Mouse (Mus musculus): ENCODE measurements around the gene Fggy. TPM values are rescaled to one million over a fixed set of nuclear protein-coding genes. Genes with fewer than 3 reads are reported as not detected.

Fggy gene
- polyA plus RNA-seq, 1 experiment from 2014 or later = 6.8 TPM

DNA sequence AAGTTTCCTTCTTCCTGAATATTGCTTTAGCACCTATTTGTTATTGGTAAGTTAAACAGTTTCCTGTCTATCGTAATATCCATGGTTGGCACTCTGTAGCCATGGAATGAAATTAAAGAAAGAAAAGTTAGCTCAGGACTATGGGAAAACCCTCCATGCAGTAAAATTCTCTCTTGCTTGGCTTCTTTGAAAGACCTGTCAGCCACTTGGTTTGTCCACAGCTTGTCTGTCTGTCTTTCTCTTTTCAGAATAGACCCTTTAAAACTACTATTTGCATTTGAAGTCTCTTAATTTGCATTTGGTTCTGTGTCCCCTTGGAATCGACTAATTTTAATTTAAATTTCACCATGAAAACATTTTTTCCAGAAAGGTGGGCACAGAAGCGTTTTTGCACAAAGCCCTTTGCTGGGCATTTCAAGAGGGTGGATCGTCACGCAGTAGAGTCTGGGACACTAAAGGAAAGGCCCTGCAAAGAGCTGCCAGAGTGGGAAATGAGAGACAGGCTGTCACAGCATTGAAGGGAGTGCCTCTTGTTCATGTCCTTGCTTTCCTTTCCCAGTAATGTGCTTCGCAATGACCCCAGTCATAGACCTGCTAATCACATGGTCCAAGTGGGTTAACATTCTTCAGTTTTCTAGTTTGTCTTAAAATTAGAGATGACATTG lies 283.2 kb downstream of the Fggy start:
- H3K27ac ChIP-seq = no peak overlapping the region
- H3K9me3 ChIP-seq = no peaks in the 10 kb centered on the region
- no peak overlapping the region for H3K4me3 ChIP-seq
- H3K4me1 ChIP-seq = peaks cover 2% of the 10 kb centered on the region
- H3K36me3 ChIP-seq (replicated peaks) = no peaks in the 10 kb centered on the region
- no peak for DNase-seq (ENCODE audit: extremely low spot score, low spot score)
- H3K27me3 ChIP-seq (ENCODE audit: poor library complexity, severe bottlenecking) = no peaks in the 10 kb centered on the region
- WGBS = 88% methylated on average over 6 of the region's 6 CpGs

DNA sequence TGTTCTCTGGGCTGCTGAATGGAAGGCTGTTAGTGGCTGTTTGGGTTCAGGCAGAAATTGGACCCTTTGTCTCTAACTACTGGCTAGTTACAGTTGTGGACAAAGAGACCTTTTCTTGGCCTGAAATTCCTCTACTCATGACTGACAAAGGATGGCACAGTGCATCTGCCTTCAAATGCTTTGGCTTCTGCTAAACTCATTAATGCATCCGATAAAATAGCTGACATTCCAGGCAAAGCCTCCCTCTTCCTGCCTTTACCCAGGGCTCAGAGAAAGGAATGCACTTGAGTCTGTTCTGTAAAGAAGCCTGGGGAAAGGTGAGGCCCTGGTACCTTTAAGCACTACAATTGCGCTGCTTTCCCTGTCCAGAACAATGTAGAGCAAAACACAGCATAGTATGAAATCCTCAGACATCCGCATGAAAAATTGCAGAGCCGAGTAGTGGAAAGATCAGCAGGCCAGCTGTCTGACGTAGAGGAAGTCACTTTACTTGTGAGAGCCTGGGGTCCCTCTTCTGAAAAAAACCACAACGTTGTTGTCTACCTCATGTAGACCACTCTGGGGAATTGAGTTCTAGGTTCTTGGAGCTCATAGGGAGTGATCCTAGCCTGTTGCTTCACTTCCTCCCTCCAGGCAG lies 288.8 kb downstream of the Fggy start:
- WGBS = 63% methylated on average over 6 of the region's 6 CpGs
- Histone ChIP-seq H3K27ac (peak overlapping the region; percentile 61; the same call in 1 of the 2 replicates), H3K9me3 (no peaks in the 10 kb centered on the region), H3K27me3 (ENCODE audit: poor library complexity, severe bottlenecking) (no peaks in the 10 kb centered on the region), H3K4me1 (peaks cover 20% of the 10 kb centered on the region), H3K4me3 (no peak overlapping the region), H3K36me3 (replicated peaks) (no peaks in the 10 kb centered on the region)
- no peak for DNase-seq (ENCODE audit: extremely low spot score, low spot score)

DNA sequence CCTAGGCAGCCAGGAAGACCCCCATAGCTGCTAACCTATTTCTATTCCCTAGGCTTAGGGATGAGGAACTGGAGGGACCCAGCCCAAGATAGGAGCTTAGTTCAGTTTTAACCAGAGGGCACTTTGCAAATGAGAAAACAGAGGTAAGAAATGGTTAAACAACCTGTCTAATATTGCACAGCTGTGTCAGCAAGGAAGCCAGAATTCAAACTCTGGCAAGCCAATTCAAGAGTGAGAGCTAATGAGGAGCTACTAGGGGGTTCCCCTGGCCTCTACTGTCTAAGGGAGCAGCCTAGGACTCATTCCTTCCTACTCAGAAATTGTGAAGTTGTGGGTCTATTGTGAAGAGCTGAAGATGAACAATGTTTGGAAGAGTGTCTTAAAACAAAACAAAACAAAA lies 289.9 kb downstream of the Fggy start:
- DNase-seq (ENCODE audit: extremely low spot score, low spot score) = no peak
- Histone ChIP-seq H3K4me1 (peaks cover 20% of the 10 kb centered on the region), H3K4me3 (no peak overlapping the region), H3K36me3 (replicated peaks) (no peaks in the 10 kb centered on the region), H3K27me3 (ENCODE audit: poor library complexity, severe bottlenecking) (no peaks in the 10 kb centered on the region), H3K27ac (0 out of 2 replicates have a peak overlapping the region, but pooled peaks have one; percentile 20), H3K9me3 (no peaks in the 10 kb centered on the region)

GRCm38 (mm10) chr4:95847664-95848063 lies 290.4 kb downstream of the Fggy start:
- H3K4me1 ChIP-seq = peaks cover 20% of the 10 kb centered on the region
- no peak overlapping the region for H3K27ac ChIP-seq
- DNase-seq (ENCODE audit: extremely low spot score, low spot score) = no peak
- H3K9me3 ChIP-seq = no peaks in the 10 kb centered on the region
- H3K4me3 ChIP-seq = no peak overlapping the region
- H3K36me3 ChIP-seq (replicated peaks) = no peaks in the 10 kb centered on the region
- WGBS = 86% methylated on average over 3 of the region's 3 CpGs
- no peaks in the 10 kb centered on the region for H3K27me3 ChIP-seq (ENCODE audit: poor library complexity, severe bottlenecking)

- 87% methylated on average over 5 of the region's 5 CpGs for WGBS
- Histone ChIP-seq H3K27me3 (ENCODE audit: poor library complexity, severe bottlenecking) (no peaks in the 10 kb centered on the region), H3K9me3 (no peaks in the 10 kb centered on the region), H3K36me3 (replicated peaks) (no peaks in the 10 kb centered on the region), H3K4me1 (peaks cover 20% of the 10 kb centered on the region), H3K27ac (no peak overlapping the region), H3K4me3 (no peak overlapping the region)
- no peak for DNase-seq (ENCODE audit: extremely low spot score, low spot score)
These were observed 292.2 kb downstream of the Fggy start for GRCm38 (mm10) chr4:95849497-95849896.

DNA sequence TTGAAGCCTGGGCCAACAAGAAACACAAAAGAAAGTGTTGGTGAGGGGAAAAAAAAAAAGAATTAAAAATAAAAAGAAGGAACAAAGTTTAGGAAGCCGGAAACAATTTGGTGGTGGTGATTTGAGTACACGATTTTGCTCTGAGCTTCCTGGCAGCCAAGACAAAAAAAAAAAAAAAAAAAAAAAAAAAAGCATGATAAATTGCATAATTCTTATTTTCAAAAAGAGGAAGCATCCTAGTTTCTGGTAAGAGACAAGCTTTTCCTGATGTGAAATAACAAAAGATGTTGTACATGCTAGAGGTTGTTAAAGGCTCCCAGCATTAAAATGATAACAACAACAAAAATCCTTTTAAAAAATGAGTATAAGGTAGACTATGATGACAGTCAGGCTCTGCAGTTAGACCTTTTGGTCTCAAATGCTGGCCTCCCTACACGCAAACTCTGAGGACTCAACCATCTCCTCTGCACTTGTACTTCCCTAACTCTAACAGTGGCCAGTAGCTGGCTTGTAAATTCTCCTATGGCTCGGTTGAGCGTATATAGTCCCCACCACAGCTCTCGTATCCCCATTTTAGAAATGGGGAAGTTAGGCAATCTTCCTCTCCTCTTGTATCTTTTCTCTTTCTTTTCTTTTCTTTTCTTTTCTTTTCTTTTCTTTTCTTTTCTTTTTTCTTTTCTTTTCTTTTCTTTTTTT lies 292.9 kb downstream of the Fggy start:
- Histone ChIP-seq H3K4me3 (no peak overlapping the region), H3K27ac (no peak overlapping the region), H3K4me1 (peaks cover 20% of the 10 kb centered on the region), H3K27me3 (ENCODE audit: poor library complexity, severe bottlenecking) (no peaks in the 10 kb centered on the region), H3K36me3 (replicated peaks) (no peaks in the 10 kb centered on the region), H3K9me3 (no peaks in the 10 kb centered on the region)
- no peak for DNase-seq (ENCODE audit: extremely low spot score, low spot score)
- 92% methylated on average over 6 of the region's 6 CpGs for WGBS

DNA sequence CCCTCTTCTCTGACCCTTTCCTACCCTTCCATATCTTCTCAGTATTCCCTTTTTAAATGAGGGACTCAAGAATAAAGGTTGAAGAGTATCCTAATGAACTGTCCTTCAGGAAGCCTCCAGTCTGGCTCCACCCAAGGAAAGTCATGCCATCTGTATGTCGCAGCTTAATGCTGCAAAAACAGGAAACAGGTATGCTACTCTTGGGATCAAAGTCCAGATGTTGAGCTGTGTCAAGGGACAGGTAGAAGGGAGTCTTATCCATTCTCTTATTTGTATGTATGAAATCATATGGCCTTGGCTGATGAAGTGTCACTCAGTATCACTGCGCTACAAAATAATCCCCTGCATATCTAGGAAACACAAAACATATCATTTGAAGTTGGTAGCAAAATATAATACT lies 294.9 kb downstream of the Fggy start:
- no peaks in the 10 kb centered on the region for H3K27me3 ChIP-seq (ENCODE audit: poor library complexity, severe bottlenecking)
- H3K9me3 ChIP-seq = no peaks in the 10 kb centered on the region
- WGBS = 93% methylated on average over 2 of the region's 2 CpGs
- H3K27ac ChIP-seq = no peak overlapping the region
- no peak overlapping the region for H3K4me3 ChIP-seq
- peaks cover 1% of the 10 kb centered on the region for H3K4me1 ChIP-seq
- H3K36me3 ChIP-seq (replicated peaks) = no peaks in the 10 kb centered on the region
- no peak for DNase-seq (ENCODE audit: extremely low spot score, low spot score)

DNA sequence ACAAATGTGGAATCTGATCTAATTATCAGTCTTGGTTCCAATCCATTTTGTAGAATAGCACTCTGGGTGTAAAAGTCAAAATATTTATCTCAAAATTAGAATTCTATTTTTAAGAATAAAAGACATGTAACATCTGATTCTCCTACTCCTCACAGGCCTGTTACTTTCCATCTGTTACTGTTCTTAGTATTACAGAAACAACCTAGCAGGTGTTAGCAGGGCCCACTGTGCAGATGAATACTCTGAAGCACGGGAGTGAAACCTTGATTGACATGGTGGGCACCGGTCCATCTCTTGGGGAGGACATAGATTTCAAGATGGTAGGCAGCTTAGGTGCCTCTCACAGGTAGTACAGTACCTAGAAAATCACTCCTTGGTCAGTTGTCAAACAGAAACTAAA lies 298.7 kb downstream of the Fggy start:
- no peaks in the 10 kb centered on the region for H3K36me3 ChIP-seq (replicated peaks)
- no peaks in the 10 kb centered on the region for H3K9me3 ChIP-seq
- no peak overlapping the region for H3K4me3 ChIP-seq
- H3K27ac ChIP-seq = no peak overlapping the region
- WGBS = 91% methylated on average over 2 of the region's 2 CpGs
- peaks cover 6% of the 10 kb centered on the region; the same call in 1 of the 2 replicates for H3K4me1 ChIP-seq
- H3K27me3 ChIP-seq (ENCODE audit: poor library complexity, severe bottlenecking) = no peaks in the 10 kb centered on the region
- no peak for DNase-seq (ENCODE audit: extremely low spot score, low spot score)

GRCm38 (mm10) chr4:95860601-95861000 lies 303.3 kb downstream of the Fggy start:
- H3K4me1 ChIP-seq = peaks cover 16% of the 10 kb centered on the region
- H3K27ac ChIP-seq = no peak overlapping the region
- no peaks in the 10 kb centered on the region for H3K27me3 ChIP-seq (ENCODE audit: poor library complexity, severe bottlenecking)
- WGBS = 42% methylated on average over 3 of the region's 3 CpGs
- H3K4me3 ChIP-seq = no peak overlapping the region
- no peaks in the 10 kb centered on the region for H3K36me3 ChIP-seq (replicated peaks)
- no peaks in the 10 kb centered on the region for H3K9me3 ChIP-seq
- DNase-seq (ENCODE audit: extremely low spot score, low spot score) = no peak

DNA sequence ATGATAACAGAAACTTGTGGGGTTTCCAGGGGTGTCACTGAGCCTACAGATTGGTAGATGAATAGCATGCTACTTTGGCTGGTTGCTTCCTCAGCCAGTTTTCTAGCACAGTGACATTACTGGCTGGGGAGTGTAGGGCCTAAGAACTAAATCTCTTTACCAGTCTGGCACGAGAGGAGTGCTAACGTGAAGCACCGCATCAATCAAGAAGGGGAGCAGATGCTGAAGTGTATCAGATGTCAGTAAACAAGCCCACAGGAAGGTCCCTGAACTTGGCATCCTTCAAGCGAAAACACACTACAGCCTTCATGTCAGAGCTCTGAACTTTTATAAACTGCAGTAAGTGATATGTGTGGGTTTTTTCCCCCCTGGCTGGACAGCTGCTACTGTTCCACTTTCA lies 303.8 kb downstream of the Fggy start:
- 52% methylated on average over 4 of the region's 4 CpGs for WGBS
- DNase-seq (ENCODE audit: extremely low spot score, low spot score) = no peak

GRCm38 (mm10) chr4:95861741-95862155 lies 304.4 kb downstream of the Fggy start:
- Histone ChIP-seq H3K27ac (no peak overlapping the region), H3K27me3 (ENCODE audit: poor library complexity, severe bottlenecking) (no peaks in the 10 kb centered on the region), H3K36me3 (replicated peaks) (no peaks in the 10 kb centered on the region), H3K4me1 (peaks cover 16% of the 10 kb centered on the region), H3K4me3 (no peak overlapping the region), H3K9me3 (no peaks in the 10 kb centered on the region)
- WGBS = 92% methylated on average over 5 of the region's 5 CpGs
- DNase-seq (ENCODE audit: extremely low spot score, low spot score) = no peak

More for the DNA sequence above, 303.8 kb downstream of the Fggy start:
- H3K27ac ChIP-seq = no peak overlapping the region
- no peaks in the 10 kb centered on the region for H3K36me3 ChIP-seq (replicated peaks)
- H3K4me1 ChIP-seq = peaks cover 16% of the 10 kb centered on the region
- no peaks in the 10 kb centered on the region for H3K27me3 ChIP-seq (ENCODE audit: poor library complexity, severe bottlenecking)
- no peaks in the 10 kb centered on the region for H3K9me3 ChIP-seq
- H3K4me3 ChIP-seq = no peak overlapping the region

DNA sequence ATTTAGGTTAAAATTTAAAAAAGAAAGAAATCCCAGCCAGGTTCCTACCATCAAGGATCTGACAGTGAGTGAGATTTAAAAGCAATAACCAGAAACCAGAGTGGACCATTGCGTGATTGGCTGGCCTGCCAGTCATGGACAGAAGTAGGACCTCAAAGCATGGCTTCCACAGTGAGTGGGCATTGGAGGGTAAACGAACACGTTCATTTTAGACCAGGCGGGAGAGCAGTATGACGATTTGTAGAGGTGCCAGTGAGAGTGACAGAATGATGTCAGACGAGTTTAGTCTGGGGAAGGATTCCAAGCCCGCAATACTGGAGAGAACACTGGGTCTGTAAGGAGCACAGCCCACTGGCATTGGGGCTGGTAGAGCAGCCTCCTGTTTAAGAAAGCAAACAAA lies 305.0 kb downstream of the Fggy start:
- 83% methylated on average over 7 of the region's 7 CpGs for WGBS

More for the DNA sequence above, 305.0 kb downstream of the Fggy start:
- Histone ChIP-seq H3K4me3 (no peak overlapping the region), H3K27me3 (ENCODE audit: poor library complexity, severe bottlenecking) (no peaks in the 10 kb centered on the region), H3K27ac (no peak overlapping the region), H3K36me3 (replicated peaks) (no peaks in the 10 kb centered on the region), H3K4me1 (peaks cover 16% of the 10 kb centered on the region), H3K9me3 (no peaks in the 10 kb centered on the region)
- no peak for DNase-seq (ENCODE audit: extremely low spot score, low spot score)

All from forebrain, embryonic 10.5 days (tissue).